Mouse (Mus musculus) olfactory bulb, adult 2 months (tissue): Measurements from ENCODE around the gene Gm973.

Experiments
- CTCF ChIP-seq: fragments of 200-500 bp; IDR thresholded peaks from 2 replicates; pipeline ENCODE4 v1.5.1; 2012; ENCODE audit warnings: low read depth, mild to moderate bottlenecking, low read length, moderate library complexity; ENCODE audit not compliant: insufficient read depth
- POLR2A ChIP-seq: fragments of 200-500 bp; IDR thresholded peaks from 2 replicates; pipeline ENCODE4 v1.6.1; 2012; ENCODE audit warnings: mild to moderate bottlenecking, low read depth, low read length, moderate library complexity; ENCODE audit not compliant: insufficient read depth

GRCm38 (mm10) chr1:59603417-59603712, 87.3 kb downstream of the Gm973 start:
- TF ChIP-seq CTCF (no peak), POLR2A (no peak)
